Mouse (Mus musculus) hindbrain, embryonic 12.5 days (tissue): ENCODE measurements around the gene Gli2. TPM values are rescaled to one million over a fixed set of nuclear protein-coding genes. Genes with fewer than 3 reads are reported as not detected.

Experiments
- ATAC-seq: fragments of 200-750 bp; cut with Nextera tagmentation; 2 replicates; pipeline ENCODE4 v1.8.0; 2017; ENCODE audit warnings: moderate TSS enrichment; ENCODE audit not compliant: low FRiP score
- H3K27ac ChIP-seq: fragments of 300-500 bp; sonication (generic); 2 replicates; pipeline ENCODE4 v1.5.1; 2016; ENCODE audit warnings: mild to moderate bottlenecking
- H3K27me3 ChIP-seq: fragments of 300-500 bp; sonication (generic); 2 replicates; pipeline ENCODE4 v1.6.1; 2016; ENCODE audit warnings: mild to moderate bottlenecking
- H3K36me3 ChIP-seq: fragments of 300-500 bp; sonication (generic); 2 replicates; pipeline ENCODE4 v1.6.1; 2016; ENCODE audit warnings: mild to moderate bottlenecking
- H3K4me1 ChIP-seq: fragments of 300-500 bp; sonication (generic); 2 replicates; pipeline ENCODE4 v1.6.1; 2016
- H3K4me2 ChIP-seq: fragments of 300-500 bp; sonication (generic); replicated peaks from 2 replicates; pipeline ENCODE4 v1.6.1; 2016; ENCODE audit warnings: mild to moderate bottlenecking
- H3K4me3 ChIP-seq: fragments of 300-500 bp; sonication (generic); 2 replicates; pipeline ENCODE4 v1.5.1; 2016; ENCODE audit warnings: mild to moderate bottlenecking
- H3K9ac ChIP-seq: fragments of 300-500 bp; sonication (generic); 2 replicates; pipeline ENCODE4 v1.6.1; 2016; ENCODE audit warnings: mild to moderate bottlenecking, moderate library complexity
- H3K9me3 ChIP-seq: fragments of 300-500 bp; sonication (generic); replicated peaks from 2 replicates; pipeline ENCODE4 v1.6.1; 2016; ENCODE audit warnings: mild to moderate bottlenecking
- WGBS: fragments of 180-500 bp; shearing (Covaris S2); methylation state at CpG from one replicate; pipeline ENCODE4 v1.1.7; 2016; 5-methylcytosine and 5-hydroxymethylcytosine counted together
- polyA plus RNA-seq: library from polyadenylated mRNA; unstranded; fragments of >200 nt; fragmentation: Nextera tagmentation; extraction: Ambion mirVana; gene quantifications from 2 replicates; pipeline ENCODE4 v1.2.1, GENCODE M21; 2016

Gene Gli2
- polyA plus RNA-seq, 1 experiment from 2014 or later, result 8.1 TPM

GRCm38 (mm10) chr1:119074910-119075309, 21.5 kb upstream of the Gli2 start:
- Histone ChIP-seq H3K27me3 (peaks cover 19% of the 10 kb centered on the region), H3K4me3 (no peak overlapping the region), H3K9ac (no peak overlapping the region), H3K27ac (no peak overlapping the region), H3K4me2 (no peak overlapping the region), H3K36me3 (no peaks in the 10 kb centered on the region), H3K9me3 (no peaks in the 10 kb centered on the region), H3K4me1 (0 out of 2 replicates have a peak, but pooled peaks cover 3% of the 10 kb centered on the region)
- WGBS, result 63% methylated on average over 6 of the region's 6 CpGs
- ATAC-seq, result no peak

- Histone ChIP-seq H3K36me3 (no peaks in the 10 kb centered on the region), H3K4me1 (0 out of 2 replicates have a peak, but pooled peaks cover 3% of the 10 kb centered on the region), H3K9me3 (no peaks in the 10 kb centered on the region), H3K4me2 (no peak overlapping the region), H3K27me3 (peaks cover 19% of the 10 kb centered on the region), H3K9ac (no peak overlapping the region), H3K4me3 (no peak overlapping the region), H3K27ac (no peak overlapping the region)
- ATAC-seq, result no peak
- WGBS, result 93% methylated on average over 7 of the region's 7 CpGs
Measured at GRCm38 (mm10) chr1:119073876-119074275, 20.5 kb upstream of the Gli2 start.

- no peak for ATAC-seq
- no peak overlapping the region for H3K4me3 ChIP-seq
- H3K9ac ChIP-seq, result no peak overlapping the region
- H3K36me3 ChIP-seq, result no peaks in the 10 kb centered on the region
- H3K27me3 ChIP-seq, result peaks cover 4% of the 10 kb centered on the region
- no peak overlapping the region for H3K4me2 ChIP-seq
- H3K4me1 ChIP-seq, result no peaks in the 10 kb centered on the region
- no peak overlapping the region for H3K27ac ChIP-seq
- 78% methylated on average over 20 of the region's 20 CpGs for WGBS
- no peaks in the 10 kb centered on the region for H3K9me3 ChIP-seq
Measured at GRCm38 (mm10) chr1:119064892-119065671, 11.7 kb upstream of the Gli2 start.

GRCm38 (mm10) chr1:119056491-119056890, 3.1 kb upstream of the Gli2 start:
- 65% methylated on average over 8 of the region's 8 CpGs for WGBS
- ATAC-seq, result no peak
- no peaks in the 10 kb centered on the region for H3K9me3 ChIP-seq

GRCm38 (mm10) chr1:119055801-119056200, 2.4 kb upstream of the Gli2 start:
- no peaks in the 10 kb centered on the region for H3K9me3 ChIP-seq
- no peak for ATAC-seq
- H3K4me1 ChIP-seq, result peaks cover 33% of the 10 kb centered on the region
- WGBS, result 86% methylated on average over 4 of the region's 4 CpGs
- H3K9ac ChIP-seq, result no peak overlapping the region
- H3K4me3 ChIP-seq, result no peak overlapping the region
- H3K36me3 ChIP-seq, result no peaks in the 10 kb centered on the region
- no peaks in the 10 kb centered on the region for H3K27me3 ChIP-seq
- no peak overlapping the region for H3K27ac ChIP-seq
- H3K4me2 ChIP-seq, result no peak overlapping the region

More at GRCm38 (mm10) chr1:119056491-119056890, 3.1 kb upstream of the Gli2 start:
- H3K27me3 ChIP-seq, result no peaks in the 10 kb centered on the region
- no peaks in the 10 kb centered on the region for H3K36me3 ChIP-seq
- H3K4me3 ChIP-seq, result no peak overlapping the region
- no peak overlapping the region for H3K27ac ChIP-seq
- H3K9ac ChIP-seq, result no peak overlapping the region
- H3K4me1 ChIP-seq, result peaks cover 26% of the 10 kb centered on the region
- no peak overlapping the region for H3K4me2 ChIP-seq

GRCm38 (mm10) chr1:119054468-119054867, 1.0 kb upstream of the Gli2 start:
- peaks cover 46% of the 10 kb centered on the region for H3K4me1 ChIP-seq
- peaks cover 4% of the 10 kb centered on the region; the same call in 1 of the 2 replicates for H3K27me3 ChIP-seq
- H3K9ac ChIP-seq, result 0 out of 2 replicates have a peak overlapping the region, but pooled peaks have one; percentile 8
- peak overlapping the region; percentile 91 for H3K4me2 ChIP-seq
- 13% methylated on average over 6 of the region's 6 CpGs for WGBS
- H3K4me3 ChIP-seq, result no peak overlapping the region
- no peaks in the 10 kb centered on the region for H3K9me3 ChIP-seq
- ATAC-seq, result no peak
- H3K36me3 ChIP-seq, result no peaks in the 10 kb centered on the region
- no peak overlapping the region for H3K27ac ChIP-seq

- H3K36me3 ChIP-seq, result no peaks in the 10 kb centered on the region
- peak overlapping the region; percentile 91 for H3K4me2 ChIP-seq
- H3K27ac ChIP-seq, result peak overlapping the region; percentile 86
- H3K4me3 ChIP-seq, result peak overlapping the region; percentile 53
- H3K4me1 ChIP-seq, result peaks cover 52% of the 10 kb centered on the region
- H3K9me3 ChIP-seq, result no peaks in the 10 kb centered on the region
- peak overlapping the region; percentile 57 for H3K9ac ChIP-seq
- peaks cover 4% of the 10 kb centered on the region; the same call in 1 of the 2 replicates for H3K27me3 ChIP-seq
- ATAC-seq, result peak; percentile 63
- WGBS, result under 1% methylated on average over 25 of the region's 25 CpGs
Measured at GRCm38 (mm10) chr1:119053872-119054354, 494 bp upstream of the Gli2 start.

GRCm38 (mm10) chr1:119052631-119053177, 715 bp downstream of the Gli2 start:
- no peak for ATAC-seq
- peaks cover 4% of the 10 kb centered on the region; the same call in 1 of the 2 replicates for H3K27me3 ChIP-seq

GRCm38 (mm10) chr1:119051938-119052551, 1.4 kb downstream of the Gli2 start:
- Histone ChIP-seq H3K36me3 (no peaks in the 10 kb centered on the region), H3K4me1 (peaks cover 66% of the 10 kb centered on the region), H3K4me2 (peak overlapping the region; percentile 91), H3K4me3 (peak overlapping the region; percentile 53), H3K9me3 (no peaks in the 10 kb centered on the region), H3K27me3 (peaks cover 4% of the 10 kb centered on the region; the same call in 1 of the 2 replicates), H3K9ac (peak overlapping the region; percentile 75), H3K27ac (peak overlapping the region; percentile 86)
- no peak for ATAC-seq
- under 1% methylated on average over 21 of the region's 21 CpGs for whole genome bisulfite sequencing

More at GRCm38 (mm10) chr1:119052631-119053177, 715 bp downstream of the Gli2 start:
- Histone ChIP-seq H3K9ac (peak overlapping the region; percentile 75), H3K4me1 (peaks cover 62% of the 10 kb centered on the region), H3K36me3 (no peaks in the 10 kb centered on the region), H3K4me3 (peak overlapping the region; percentile 53), H3K9me3 (no peaks in the 10 kb centered on the region), H3K4me2 (peak overlapping the region; percentile 91), H3K27ac (peak overlapping the region; percentile 86)
- under 1% methylated on average over 33 of the region's 33 CpGs for WGBS

- Histone ChIP-seq H3K4me3 (peak overlapping the region; percentile 53), H3K9me3 (no peaks in the 10 kb centered on the region), H3K36me3 (no peaks in the 10 kb centered on the region), H3K27me3 (peaks cover 4% of the 10 kb centered on the region; the same call in 1 of the 2 replicates), H3K4me2 (peak overlapping the region; percentile 91), H3K4me1 (peaks cover 66% of the 10 kb centered on the region), H3K9ac (peak overlapping the region; percentile 75), H3K27ac (peak overlapping the region; percentile 78; the same call in 1 of the 2 replicates)
- WGBS, result 3% methylated on average over 21 of the region's 21 CpGs
- no peak for ATAC-seq
Measured at GRCm38 (mm10) chr1:119051192-119051937, 2.1 kb downstream of the Gli2 start.

GRCm38 (mm10) chr1:119049812-119050615, 3.4 kb downstream of the Gli2 start:
- Histone ChIP-seq H3K9ac (no peak overlapping the region), H3K4me1 (peaks cover 66% of the 10 kb centered on the region), H3K4me2 (peak overlapping the region; percentile 91), H3K4me3 (peak overlapping the region; percentile 53), H3K9me3 (no peaks in the 10 kb centered on the region), H3K36me3 (no peaks in the 10 kb centered on the region), H3K27ac (peak overlapping the region; percentile 77), H3K27me3 (peaks cover 4% of the 10 kb centered on the region; the same call in 1 of the 2 replicates)
- WGBS, result 4% methylated on average over 10 of the region's 10 CpGs
- no peak for ATAC-seq
